Mouse (Mus musculus): ENCODE measurements at regions not wholly inside any gene's neighbourhood (a gene's known extent, or its start where the extent isn't known, plus 50 kb on each side); places are given as distances from the start of the nearest gene placed in this dataset.

GRCm38 (mm10) chr17:51477810-51478209 lies 298.7 kb upstream of the Tbc1d5 start:
- TF ChIP-seq CTCF (IDR thresholded peaks at IDR 0.05; ENCODE audit: low read depth) (no peak), EP300 (IDR thresholded peaks at IDR 0.05; ENCODE audit: low read depth) (no peak)

All from liver, postnatal 0 days (tissue).